Mouse (Mus musculus): ENCODE results near the gene Zfp867. TPM values are rescaled to one million over a fixed set of nuclear protein-coding genes. Genes with fewer than 3 reads are reported as not detected.

Zfp867 gene
- total RNA-seq, 2 experiments from 2014 or later, result 4.2 to 5.0 TPM

GRCm38 (mm10) chr11:59460459-59460858 is 11.8 kb downstream of the Zfp867 start:
- no peak for DNase-seq (ENCODE audit: low spot score in 2 of 2)

- no peak for DNase-seq (ENCODE audit: low spot score in 2 of 2)
These were observed 13.3 kb downstream of the Zfp867 start for GRCm38 (mm10) chr11:59458973-59459372.

DNA sequence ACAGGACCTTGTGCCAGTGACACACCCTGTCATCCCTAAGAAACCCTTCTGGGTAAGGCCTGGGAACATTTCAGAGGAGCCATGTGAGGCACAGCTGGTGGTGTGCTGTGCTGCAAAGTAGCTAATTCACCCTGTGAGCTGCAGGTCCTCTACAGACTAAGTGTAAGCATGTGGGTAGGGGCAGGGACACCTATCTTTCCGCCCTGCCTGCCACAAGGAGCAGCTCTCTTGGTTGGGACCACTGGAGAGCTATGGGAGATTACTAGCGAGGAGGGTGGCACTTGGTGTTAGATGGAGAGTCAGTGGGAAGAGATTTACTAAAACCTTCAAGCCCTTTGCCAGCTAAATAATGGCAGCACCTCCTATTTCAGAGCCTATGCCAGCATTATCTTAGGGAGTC is 15.4 kb downstream of the Zfp867 start:
- DNase-seq (ENCODE audit: low spot score in 2 of 2), result no peak

- no peak for DNase-seq (ENCODE audit: low spot score in 2 of 2)
These were observed 15.9 kb downstream of the Zfp867 start for GRCm38 (mm10) chr11:59456346-59456745.

- no peak for DNase-seq (ENCODE audit: low spot score in 2 of 2)
These were observed 21.2 kb downstream of the Zfp867 start, which contains the start of gene Snap47 for GRCm38 (mm10) chr11:59451086-59451485. Snap47 (minus strand) TSS chr11:59451186.

- DNase-seq (ENCODE audit: low spot score in 2 of 2), result peak in 1 of 2 experiments; percentile 30
These were observed 22.0 kb downstream of the Zfp867 start for GRCm38 (mm10) chr11:59450230-59450771.

- DNase-seq (ENCODE audit: low spot score in 2 of 2), result peak; percentile 91 to 95
These were observed 22.5 kb downstream of the Zfp867 start, which contains the start of gene Jmjd4 for GRCm38 (mm10) chr11:59449741-59450229. Jmjd4 (plus strand) TSS chr11:59450045.

- peak in 1 of 2 experiments; percentile 12 for DNase-seq (ENCODE audit: low spot score in 2 of 2)
These were observed 29.2 kb downstream of the Zfp867 start for GRCm38 (mm10) chr11:59443102-59443501.

- no peak for DNase-seq (ENCODE audit: low spot score in 2 of 2)
These were observed 34.3 kb downstream of the Zfp867 start for GRCm38 (mm10) chr11:59437954-59438353.

- no peak for DNase-seq (ENCODE audit: low spot score in 2 of 2)
These were observed 40.0 kb downstream of the Zfp867 start for GRCm38 (mm10) chr11:59432261-59432660.

DNA sequence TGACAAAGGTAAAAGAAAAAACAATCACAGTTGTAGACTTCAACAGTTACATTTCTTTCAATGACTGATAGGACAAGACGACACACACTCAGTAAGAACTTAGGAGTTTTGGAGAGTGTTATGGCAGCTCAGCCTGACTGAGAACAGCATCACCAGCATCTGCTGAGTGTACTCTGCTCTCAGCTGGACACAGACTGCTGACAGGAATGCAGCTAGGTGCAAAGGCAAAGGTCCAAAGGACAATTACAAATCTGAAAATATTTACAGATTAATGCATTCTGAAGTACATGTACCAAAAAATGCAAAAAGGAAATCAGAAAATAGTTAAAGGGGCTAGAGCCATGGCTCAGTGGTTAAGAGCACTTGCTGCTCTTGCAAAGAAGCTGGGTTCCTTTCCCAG is 42.3 kb downstream of the Zfp867 start:
- DNase-seq (ENCODE audit: low spot score in 2 of 2), result no peak

DNA sequence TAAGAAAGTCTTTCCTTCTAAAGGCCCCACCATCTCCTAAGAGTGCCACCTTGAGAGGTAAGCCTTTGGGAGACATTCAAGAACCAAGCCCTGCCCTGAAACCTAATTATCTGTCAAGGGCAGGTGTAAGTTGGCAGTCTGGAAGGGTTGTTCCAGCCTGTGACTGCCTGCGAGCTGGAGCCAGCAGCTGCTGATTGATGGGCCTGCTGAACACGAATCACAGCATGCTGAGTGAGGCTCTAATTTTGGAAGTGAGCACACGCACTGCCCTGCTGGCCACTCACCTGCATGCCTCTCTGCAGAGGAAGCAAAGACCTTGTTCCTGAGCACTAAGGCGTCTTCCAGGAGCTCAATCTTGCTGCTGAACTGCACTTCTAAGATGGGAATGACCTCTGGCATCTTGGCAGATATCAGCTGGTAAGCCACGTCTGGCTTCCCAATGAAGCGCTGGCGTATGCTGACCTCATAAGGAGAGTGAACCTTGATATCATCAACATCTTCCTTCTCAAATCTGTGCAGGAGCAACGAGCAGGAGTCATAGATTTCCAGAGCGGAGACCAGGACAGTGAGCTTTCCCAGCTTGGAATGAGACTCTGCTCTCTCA is 44.1 kb downstream of the Zfp867 start:
- DNase-seq (ENCODE audit: low spot score in 2 of 2), result no peak

- DNase-seq (ENCODE audit: low spot score in 2 of 2), result peak in 1 of 2 experiments; percentile 24
These were observed 46.6 kb downstream of the Zfp867 start for GRCm38 (mm10) chr11:59425671-59426101.

GRCm38 (mm10) chr11:59423010-59423588 is 49.2 kb downstream of the Zfp867 start:
- DNase-seq (ENCODE audit: low spot score in 2 of 2), result no peak

DNA sequence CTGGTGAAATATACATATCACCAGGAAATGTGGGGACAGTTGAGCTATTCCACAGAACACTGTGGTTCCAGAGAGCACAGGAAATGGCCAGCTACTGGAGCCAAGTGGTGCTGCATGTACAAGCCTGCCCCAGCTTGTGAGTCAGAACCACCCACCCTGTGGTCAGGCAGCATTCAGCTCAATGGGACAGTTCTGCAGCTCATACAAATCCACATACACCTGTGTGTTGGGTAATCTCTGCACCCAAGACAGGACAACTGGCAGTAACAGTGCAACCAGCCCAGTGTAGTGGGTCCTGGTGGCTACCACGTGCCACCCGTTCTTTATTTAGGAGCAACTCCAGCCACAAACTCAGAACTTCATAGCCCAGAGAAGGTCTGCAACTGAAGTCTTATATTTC is 50.3 kb downstream of the Zfp867 start:
- no peak for DNase-seq (ENCODE audit: low spot score in 2 of 2)

DNA sequence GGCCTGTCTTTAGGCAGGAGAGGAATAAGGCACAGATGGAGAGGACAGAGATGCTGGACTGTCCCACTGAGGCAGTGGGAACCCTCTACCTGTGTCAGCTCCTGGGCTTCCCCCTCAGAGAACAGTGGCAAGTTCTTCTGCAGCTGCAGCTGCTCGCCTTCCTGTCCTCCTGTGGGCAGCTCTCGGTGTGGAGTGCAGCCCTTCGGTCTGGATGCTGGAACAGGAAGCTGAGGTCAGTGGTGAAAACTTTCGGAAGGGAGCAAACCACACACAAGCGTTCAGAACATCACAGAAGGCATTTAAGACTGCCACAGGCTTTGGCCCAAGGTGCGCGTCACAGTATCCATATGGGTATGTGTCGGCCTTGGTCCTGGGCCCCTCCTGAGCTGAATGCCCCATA is 50.8 kb downstream of the Zfp867 start:
- DNase-seq (ENCODE audit: low spot score in 2 of 2), result no peak

GRCm38 (mm10) chr11:59418708-59419107 is 53.6 kb downstream of the Zfp867 start:
- DNase-seq (ENCODE audit: low spot score in 2 of 2), result no peak

GRCm38 (mm10) chr11:59412999-59413863 is 59.0 kb downstream of the Zfp867 start:
- DNase-seq (ENCODE audit: low spot score in 2 of 2), result no peak

DNA sequence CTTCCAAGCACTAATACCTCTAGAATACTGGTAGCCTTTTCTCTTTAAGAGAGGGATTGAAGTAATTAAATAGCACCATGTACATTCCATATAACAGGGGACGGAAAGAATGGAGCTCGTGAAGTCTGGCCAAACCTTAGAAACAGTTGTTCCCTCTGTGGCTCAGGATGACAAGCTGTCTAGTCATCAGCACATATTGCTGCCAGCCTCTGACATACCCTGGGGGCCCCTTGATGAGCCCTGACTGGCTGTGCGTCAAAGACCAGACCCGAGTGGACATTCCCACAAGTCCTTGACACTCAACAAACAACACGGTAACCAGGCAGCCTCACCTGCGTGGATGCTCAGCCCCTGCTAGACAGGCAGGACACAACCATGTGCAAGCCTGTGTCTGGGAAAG is 60.2 kb downstream of the Zfp867 start:
- no peak for DNase-seq (ENCODE audit: low spot score in 2 of 2)

Data from layer of hippocampus, postnatal 10 days (tissue).